Mouse (Mus musculus): ENCODE data around the gene Ifna12. TPM values are rescaled to one million over a fixed set of nuclear protein-coding genes. Genes with fewer than 3 reads are reported as not detected.
"Not testable (repeated sequence)": the region's sequence is repeated elsewhere in the genome, so short reads cannot be mapped to it uniquely, and the experiment has no call there.

Ifna12 gene
- not detected in 2 replicates for polyA plus RNA-seq (2016; fragmentation: Nextera tagmentation; extraction: Ambion mirVana)

DNA sequence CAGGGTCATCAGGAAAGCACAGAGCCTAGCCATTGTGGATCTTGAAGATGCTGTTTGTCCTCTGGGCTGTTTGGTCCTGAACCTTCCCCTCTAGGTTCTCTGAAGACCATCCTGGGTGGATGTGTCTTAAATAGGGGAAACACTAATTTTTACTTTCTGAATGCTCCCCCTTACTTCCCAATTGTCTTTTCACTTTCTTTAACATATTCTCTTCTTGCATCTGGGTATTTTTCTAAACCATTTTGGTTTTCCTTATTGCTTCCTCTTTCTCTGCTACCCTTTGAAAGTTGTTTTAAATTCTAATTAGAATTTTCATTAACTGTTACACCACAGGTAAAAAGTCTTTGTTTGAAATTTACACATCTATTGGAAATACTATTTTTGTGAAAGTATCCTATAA is at the start of gene Ifna12:
Gene Ifna12 (minus strand): TSS at position 101 of the 400 bp plus-strand sequence.
- H3K36me3 ChIP-seq (replicated peaks), result no peaks in the 10 kb centered on the region
- no peak for DNase-seq (ENCODE audit: extremely low spot score, low spot score)

DNA sequence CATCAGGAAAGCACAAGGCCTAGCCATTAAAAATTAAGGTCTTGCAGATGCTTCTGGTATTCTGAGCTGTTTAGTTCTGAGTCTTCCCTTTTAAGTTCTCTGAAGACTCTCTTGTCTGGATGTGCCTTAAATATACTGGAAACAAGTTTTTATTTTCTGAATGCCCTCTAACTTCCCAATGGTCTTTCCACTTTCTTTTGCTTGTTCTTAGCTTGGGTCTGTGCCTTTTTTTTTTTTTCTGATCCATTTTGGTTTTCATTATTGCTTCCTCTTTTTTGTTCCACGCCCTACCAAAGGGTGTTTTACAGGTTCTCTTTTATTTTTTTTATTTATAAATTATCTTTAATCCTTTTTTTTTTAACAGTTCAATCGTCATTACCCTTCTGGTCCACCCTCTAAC is 41.2 kb upstream of the Ifna12 start, which contains the start of gene Ifna13:
Gene Ifna13 (minus strand): TSS at position 101 of the 400 bp plus-strand sequence.
- Histone ChIP-seq H3K9me3 (no peaks in the 10 kb centered on the region), H3K4me3 (no peak within 1 kb of the TSS), H3K36me3 (replicated peaks) (no peaks in the 10 kb centered on the region), H3K4me1 (no peaks in the 10 kb centered on the region), H3K27me3 (ENCODE audit: poor library complexity, severe bottlenecking) (no peaks in the 10 kb centered on the region), H3K27ac (no peak within 1 kb of the TSS)
- DNase-seq (ENCODE audit: extremely low spot score, low spot score), result no peak
- WGBS, result 61% methylated on average over 2 of the region's 2 CpGs

More for the DNA sequence above, at the start of gene Ifna12:
- no peaks in the 10 kb centered on the region for H3K9me3 ChIP-seq
- no peaks in the 10 kb centered on the region for H3K4me1 ChIP-seq
- H3K4me3 ChIP-seq, result no peak within 1 kb of the TSS
- no peak within 1 kb of the TSS for H3K27ac ChIP-seq
- no peaks in the 10 kb centered on the region for H3K27me3 ChIP-seq (ENCODE audit: poor library complexity, severe bottlenecking)

DNA sequence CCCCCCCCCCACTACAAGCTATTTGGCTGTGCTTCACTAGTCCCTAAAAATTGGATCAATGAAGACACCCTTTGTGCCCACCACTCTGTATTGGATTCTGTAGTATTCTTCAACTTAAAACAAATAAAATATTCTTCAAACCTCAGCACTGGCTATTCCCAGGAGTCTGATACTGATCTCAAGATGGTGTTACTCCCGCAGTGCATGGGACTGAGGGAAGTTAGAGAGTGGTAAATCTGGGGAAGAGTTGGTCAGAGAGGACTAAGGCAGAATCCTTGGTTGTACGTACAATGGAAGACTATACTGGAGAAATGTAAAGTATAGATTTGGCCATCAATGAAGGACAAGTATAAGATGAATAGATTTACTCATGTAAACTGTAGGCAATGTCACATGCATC is 39.4 kb upstream of the Ifna12 start:
- Histone ChIP-seq H3K4me1 (no peaks in the 10 kb centered on the region), H3K4me3 (no peak overlapping the region), H3K36me3 (replicated peaks) (no peaks in the 10 kb centered on the region), H3K27me3 (ENCODE audit: poor library complexity, severe bottlenecking) (no peaks in the 10 kb centered on the region), H3K9me3 (no peaks in the 10 kb centered on the region), H3K27ac (no peak overlapping the region)
- no peak for DNase-seq (ENCODE audit: extremely low spot score, low spot score)
- WGBS, result 49% methylated on average over 2 of the region's 2 CpGs

DNA sequence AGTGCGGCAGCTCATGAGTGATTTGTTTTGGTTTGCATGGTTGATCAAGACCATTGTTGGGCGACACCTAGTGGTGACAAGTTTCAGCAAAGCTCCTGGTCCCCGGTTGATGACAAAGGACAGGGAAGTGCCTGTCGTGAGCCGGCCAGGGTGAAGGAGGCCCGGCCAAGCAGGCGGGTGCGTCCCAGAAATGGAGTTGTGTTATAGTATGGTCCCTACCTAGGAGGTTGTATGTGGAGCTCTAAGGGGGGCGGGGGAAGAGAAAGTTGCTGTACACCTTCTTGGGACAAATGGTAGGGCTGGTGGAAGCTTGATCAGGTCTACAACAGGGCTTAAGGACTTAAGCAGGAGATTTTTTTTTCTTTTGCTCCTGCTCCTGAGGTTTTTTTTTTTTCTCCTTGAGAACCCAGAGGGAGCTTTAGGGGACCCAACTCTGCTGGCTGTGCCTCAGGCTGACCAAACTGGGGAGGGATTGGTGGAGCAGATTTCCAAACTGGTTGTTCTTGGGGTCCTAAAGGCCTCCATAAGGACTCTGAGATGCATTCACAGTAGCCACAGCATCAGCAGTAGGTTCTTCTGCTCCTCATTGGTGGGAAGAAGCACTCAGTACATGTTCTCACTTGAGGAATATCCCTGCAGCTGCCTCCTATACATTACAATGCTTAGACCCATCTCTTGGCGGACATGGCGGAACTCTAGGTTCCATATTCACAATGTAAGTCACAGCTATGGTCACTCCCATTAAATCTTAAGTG is 38.1 kb upstream of the Ifna12 start:
- H3K36me3 ChIP-seq (replicated peaks), result no peaks in the 10 kb centered on the region
- H3K4me3 ChIP-seq, result peak overlapping the region; percentile 37
- H3K4me1 ChIP-seq, result no peaks in the 10 kb centered on the region
- H3K27me3 ChIP-seq (ENCODE audit: poor library complexity, severe bottlenecking), result no peaks in the 10 kb centered on the region
- no peaks in the 10 kb centered on the region for H3K9me3 ChIP-seq
- H3K27ac ChIP-seq, result no peak overlapping the region
- WGBS, result 29% methylated on average over 11 of the region's 11 CpGs
- DNase-seq (ENCODE audit: extremely low spot score, low spot score), result peak; percentile 89

DNA sequence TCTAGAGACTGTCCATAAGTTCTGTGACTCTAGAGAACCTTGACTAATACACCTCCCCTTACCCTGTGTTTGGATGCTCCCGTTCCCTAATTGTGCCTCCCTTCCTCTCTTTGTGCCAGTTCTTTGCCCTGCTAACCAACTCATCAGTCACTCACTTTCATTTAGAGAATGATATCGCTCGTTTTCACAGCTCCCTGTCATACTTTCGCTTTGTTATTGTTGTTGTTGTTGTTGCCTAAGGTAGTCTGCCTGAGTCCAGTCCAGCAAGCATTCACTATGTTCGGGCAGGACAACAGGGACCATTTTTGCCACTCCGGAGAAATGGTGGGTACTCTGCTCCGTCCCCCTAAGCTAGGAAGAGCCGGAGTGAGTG is 37.5 kb upstream of the Ifna12 start:
- H3K4me3 ChIP-seq, result peak overlapping the region; percentile 37
- no peaks in the 10 kb centered on the region for H3K36me3 ChIP-seq (replicated peaks)
- no peaks in the 10 kb centered on the region for H3K9me3 ChIP-seq
- DNase-seq (ENCODE audit: extremely low spot score, low spot score), result no peak
- 74% methylated on average over 8 of the region's 8 CpGs for WGBS
- H3K27ac ChIP-seq, result no peak overlapping the region
- H3K4me1 ChIP-seq, result no peaks in the 10 kb centered on the region
- no peaks in the 10 kb centered on the region for H3K27me3 ChIP-seq (ENCODE audit: poor library complexity, severe bottlenecking)

DNA sequence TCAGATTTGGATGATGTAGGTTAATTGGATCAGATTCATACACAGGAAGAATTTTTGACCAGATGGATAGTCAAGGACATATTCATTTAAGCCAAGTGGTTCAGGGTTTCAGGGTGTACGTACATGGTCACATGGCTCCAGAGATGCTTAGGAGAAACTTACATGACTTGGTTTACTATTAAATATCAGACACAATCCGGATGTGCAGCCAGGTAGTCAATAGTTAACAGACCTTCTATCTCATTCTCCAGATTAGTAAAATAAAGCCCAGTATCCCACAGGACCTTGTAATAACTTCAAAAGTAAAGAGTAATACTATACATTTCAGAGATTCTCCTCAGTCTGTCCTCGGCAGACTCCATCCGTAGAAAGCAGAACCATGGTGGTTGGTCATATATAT is 31.1 kb upstream of the Ifna12 start, which contains the start of gene C87499:
Gene C87499 (minus strand): TSS at position 101 of the 400 bp plus-strand sequence.
- Histone ChIP-seq H3K36me3 (replicated peaks) (no peaks in the 10 kb centered on the region), H3K9me3 (no peaks in the 10 kb centered on the region), H3K27me3 (ENCODE audit: poor library complexity, severe bottlenecking) (no peaks in the 10 kb centered on the region), H3K27ac (no peak within 1 kb of the TSS), H3K4me3 (no peak within 1 kb of the TSS), H3K4me1 (no peaks in the 10 kb centered on the region)
- WGBS, result 89% methylated on average over 4 of the region's 4 CpGs
- DNase-seq (ENCODE audit: extremely low spot score, low spot score), result no peak

DNA sequence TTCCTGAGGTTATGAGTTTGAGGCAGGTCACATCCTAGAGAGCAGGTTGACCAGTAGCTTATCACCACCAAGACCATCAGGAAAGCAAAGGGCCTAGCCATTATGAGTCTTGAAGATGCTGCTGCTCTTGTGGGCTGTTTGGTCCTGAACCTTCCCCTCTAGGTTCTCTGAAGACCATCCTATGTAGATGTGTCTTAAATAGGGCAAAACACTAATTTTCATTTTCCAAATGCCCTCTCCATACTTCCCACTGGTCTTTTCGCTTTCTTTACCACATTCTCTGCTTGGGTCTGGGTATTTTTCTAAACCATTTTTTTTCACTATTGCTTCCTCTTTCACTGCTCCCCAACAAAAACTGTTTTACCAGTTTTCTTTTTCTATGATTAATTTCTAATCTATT is 10.9 kb downstream of the Ifna12 start, which contains the start of gene Ifna9:
Gene Ifna9 (minus strand): TSS at position 101 of the 400 bp plus-strand sequence.
- no peak for DNase-seq (ENCODE audit: extremely low spot score, low spot score)
- Histone ChIP-seq H3K4me3 (no peak within 1 kb of the TSS), H3K36me3 (replicated peaks) (no peaks in the 10 kb centered on the region), H3K27me3 (ENCODE audit: poor library complexity, severe bottlenecking) (no peaks in the 10 kb centered on the region), H3K4me1 (no peaks in the 10 kb centered on the region), H3K27ac (no peak within 1 kb of the TSS), H3K9me3 (no peaks in the 10 kb centered on the region)
- WGBS, result 88% methylated on average over 1 of the region's 1 CpGs

DNA sequence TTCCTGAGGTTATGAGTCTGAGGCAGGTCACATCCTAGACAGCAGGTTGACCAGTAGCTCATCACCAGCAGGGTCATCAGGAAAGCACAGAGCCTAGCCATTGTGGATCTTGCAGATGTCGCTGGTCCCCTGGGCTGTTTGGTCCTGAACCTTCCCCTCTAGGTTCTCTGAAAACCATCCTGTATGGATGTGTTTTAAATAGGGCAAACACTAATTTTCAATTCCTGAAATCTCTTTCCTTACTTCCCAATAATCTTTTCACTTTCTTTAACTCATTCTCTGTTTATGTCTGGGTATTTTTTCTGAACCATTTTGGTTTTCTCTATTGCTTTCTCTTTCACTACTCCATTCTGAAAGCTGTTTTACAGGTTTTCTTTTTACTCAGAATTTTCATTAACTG is 31.5 kb downstream of the Ifna12 start, which contains the start of gene Ifna14:
Gene Ifna14 (minus strand): TSS at position 101 of the 400 bp plus-strand sequence.
- Histone ChIP-seq H3K4me3 (no peak within 1 kb of the TSS), H3K36me3 (replicated peaks) (no peaks in the 10 kb centered on the region), H3K9me3 (no peaks in the 10 kb centered on the region), H3K27ac (no peak within 1 kb of the TSS), H3K4me1 (no peaks in the 10 kb centered on the region), H3K27me3 (ENCODE audit: poor library complexity, severe bottlenecking) (no peaks in the 10 kb centered on the region)
- DNase-seq (ENCODE audit: extremely low spot score, low spot score), result no peak
- WGBS, result 84% methylated on average over 1 of the region's 1 CpGs

DNA sequence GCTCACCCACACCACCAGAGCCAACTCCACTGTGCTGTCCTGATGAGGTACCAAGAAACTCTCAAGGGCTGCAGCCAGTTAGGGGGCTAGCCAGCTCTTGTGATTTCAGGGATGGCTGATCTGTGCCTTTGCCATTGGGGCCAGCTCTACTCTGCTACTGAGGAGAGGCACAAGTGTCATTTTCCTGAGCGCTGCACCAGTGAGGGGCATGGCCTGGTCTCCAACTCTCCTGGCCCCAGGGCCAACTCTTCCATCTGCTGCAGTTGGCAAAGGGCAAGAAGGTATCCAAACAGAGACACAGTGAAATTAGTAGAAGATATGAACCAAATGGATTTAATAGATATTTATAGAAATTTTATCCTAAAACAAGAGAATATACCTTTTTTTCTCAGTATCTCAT is 41.4 kb downstream of the Ifna12 start:
- H3K36me3 ChIP-seq (replicated peaks), result no peaks in the 10 kb centered on the region
- DNase-seq (ENCODE audit: extremely low spot score, low spot score), result no peak
- H3K4me1 ChIP-seq, result no peaks in the 10 kb centered on the region
- H3K4me3 ChIP-seq, result no peak overlapping the region
- no peaks in the 10 kb centered on the region for H3K9me3 ChIP-seq
- WGBS, result 97% methylated on average over 1 of the region's 1 CpGs
- H3K27me3 ChIP-seq (ENCODE audit: poor library complexity, severe bottlenecking), result no peaks in the 10 kb centered on the region
- no peak overlapping the region for H3K27ac ChIP-seq

DNA sequence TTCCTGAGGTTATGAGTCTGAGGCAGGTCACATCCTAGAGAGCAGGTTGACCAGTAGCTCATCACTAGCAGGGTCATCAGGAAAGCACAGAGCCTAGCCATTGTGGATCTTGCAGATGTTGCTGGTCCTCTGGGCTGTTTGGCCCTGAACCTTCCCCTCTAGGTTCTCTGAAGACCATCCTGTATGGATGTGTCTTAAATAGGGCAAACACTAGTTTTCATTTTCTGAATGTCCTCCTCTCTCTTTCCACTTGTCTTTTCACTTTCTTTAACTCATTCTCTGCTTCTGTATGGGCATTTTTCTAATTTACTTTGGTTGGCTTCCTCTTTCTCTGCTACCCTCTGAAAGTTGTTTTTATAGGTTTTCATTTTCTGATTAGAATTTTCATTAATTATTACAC is 45.0 kb downstream of the Ifna12 start, which contains the start of gene Ifna15:
Gene Ifna15 (minus strand): TSS at position 101 of the 400 bp plus-strand sequence.
- H3K27me3 ChIP-seq (ENCODE audit: poor library complexity, severe bottlenecking); DNase-seq (ENCODE audit: extremely low spot score, low spot score); H3K36me3 ChIP-seq (replicated peaks); H3K9me3 ChIP-seq; H3K27ac ChIP-seq; H3K4me1 ChIP-seq; H3K4me3 ChIP-seq: not testable (repeated sequence)

Other genes with a start within 250 kb of the Ifna12 start
- gene Hacd4, start 164.4 kb downstream of the Ifna12 start, polyA plus RNA-seq (2016; fragmentation: Nextera tagmentation; extraction: Ambion mirVana), result 2.5 and 3.2 TPM in 2 replicates
- not detected in 2 replicates for gene Ifnb1, start 80.6 kb downstream of the Ifna12 start, polyA plus RNA-seq (2016; fragmentation: Nextera tagmentation; extraction: Ambion mirVana)
- not detected in 2 replicates for gene Ifna15, start 45.1 kb downstream of the Ifna12 start, polyA plus RNA-seq (2016; fragmentation: Nextera tagmentation; extraction: Ambion mirVana)
- gene Ifna14, start 31.6 kb downstream of the Ifna12 start, polyA plus RNA-seq (2016; fragmentation: Nextera tagmentation; extraction: Ambion mirVana), result not detected in 2 replicates
- not detected in 2 replicates for gene Ifna9, start 11.0 kb downstream of the Ifna12 start, polyA plus RNA-seq (2016; fragmentation: Nextera tagmentation; extraction: Ambion mirVana)
- not detected in 2 replicates for gene C87499, start 31.0 kb upstream of the Ifna12 start, polyA plus RNA-seq (2016; fragmentation: Nextera tagmentation; extraction: Ambion mirVana)
- gene Ifna13, start 41.1 kb upstream of the Ifna12 start, polyA plus RNA-seq (2016; fragmentation: Nextera tagmentation; extraction: Ambion mirVana), result not detected in 2 replicates
- not detected in 2 replicates for gene Ifna16, start 73.5 kb upstream of the Ifna12 start, polyA plus RNA-seq (2016; fragmentation: Nextera tagmentation; extraction: Ambion mirVana)
- not detected in 2 replicates for gene Ifna2, start 80.5 kb upstream of the Ifna12 start, polyA plus RNA-seq (2016; fragmentation: Nextera tagmentation; extraction: Ambion mirVana)
- gene Ifnab, start 88.0 kb upstream of the Ifna12 start, polyA plus RNA-seq (2016; fragmentation: Nextera tagmentation; extraction: Ambion mirVana), result not detected in 2 replicates
- gene Gm26566, start 118.4 kb upstream of the Ifna12 start, polyA plus RNA-seq (2016; fragmentation: Nextera tagmentation; extraction: Ambion mirVana), result 0.84 and 1.1 TPM in 2 replicates
- 98.4 and 103 TPM in 2 replicates for gene Klhl9, start 119.1 kb upstream of the Ifna12 start, polyA plus RNA-seq (2016; fragmentation: Nextera tagmentation; extraction: Ambion mirVana)
- not detected in 2 replicates for gene Gm13271, start 151.5 kb upstream of the Ifna12 start, polyA plus RNA-seq (2016; fragmentation: Nextera tagmentation; extraction: Ambion mirVana)
- 0.35 and 0.49 TPM in 2 replicates for gene Gm13283, start 156.7 kb upstream of the Ifna12 start, polyA plus RNA-seq (2016; fragmentation: Nextera tagmentation; extraction: Ambion mirVana)
- gene Gm13290, start 170.5 kb upstream of the Ifna12 start, polyA plus RNA-seq (2016; fragmentation: Nextera tagmentation; extraction: Ambion mirVana), result 0.76 TPM in 1 of 2 replicates, not detected in the other
- not detected in 2 replicates for gene Gm13289, start 173.5 kb upstream of the Ifna12 start, polyA plus RNA-seq (2016; fragmentation: Nextera tagmentation; extraction: Ambion mirVana)
- gene Gm13272, start 176.5 kb upstream of the Ifna12 start, polyA plus RNA-seq (2016; fragmentation: Nextera tagmentation; extraction: Ambion mirVana), result not detected in 2 replicates
- not detected in 2 replicates for gene Ifnz, start 178.8 kb upstream of the Ifna12 start, polyA plus RNA-seq (2016; fragmentation: Nextera tagmentation; extraction: Ambion mirVana)
- gene Gm13276, start 182.3 kb upstream of the Ifna12 start, polyA plus RNA-seq (2016; fragmentation: Nextera tagmentation; extraction: Ambion mirVana), result not detected in 2 replicates
- gene Gm13277, start 185.3 kb upstream of the Ifna12 start, polyA plus RNA-seq (2016; fragmentation: Nextera tagmentation; extraction: Ambion mirVana), result not detected in 2 replicates
- not detected in 2 replicates for gene Gm13278, start 188.2 kb upstream of the Ifna12 start, polyA plus RNA-seq (2016; fragmentation: Nextera tagmentation; extraction: Ambion mirVana)
- gene Gm13275, start 191.1 kb upstream of the Ifna12 start, polyA plus RNA-seq (2016; fragmentation: Nextera tagmentation; extraction: Ambion mirVana), result not detected in 2 replicates
- not detected in 2 replicates for gene Gm13279, start 194.0 kb upstream of the Ifna12 start, polyA plus RNA-seq (2016; fragmentation: Nextera tagmentation; extraction: Ambion mirVana)
- gene Gm13285, start 196.3 kb upstream of the Ifna12 start, polyA plus RNA-seq (2016; fragmentation: Nextera tagmentation; extraction: Ambion mirVana), result 0.85 TPM in 1 of 2 replicates, not detected in the other
- gene Gm13287, start 199.9 kb upstream of the Ifna12 start, polyA plus RNA-seq (2016; fragmentation: Nextera tagmentation; extraction: Ambion mirVana), result not detected in 2 replicates
- 0.07 and 0.09 TPM in 2 replicates for gene Gm13288, start 202.2 kb upstream of the Ifna12 start, polyA plus RNA-seq (2016; fragmentation: Nextera tagmentation; extraction: Ambion mirVana)
- gene Ifna7, start 212.9 kb upstream of the Ifna12 start, polyA plus RNA-seq (2016; fragmentation: Nextera tagmentation; extraction: Ambion mirVana), result not detected in 2 replicates
- gene Ifna11, start 216.6 kb upstream of the Ifna12 start, polyA plus RNA-seq (2016; fragmentation: Nextera tagmentation; extraction: Ambion mirVana), result not detected in 2 replicates
- not detected in 2 replicates for gene Ifna6, start 224.0 kb upstream of the Ifna12 start, polyA plus RNA-seq (2016; fragmentation: Nextera tagmentation; extraction: Ambion mirVana)
- gene Ifna5, start 232.1 kb upstream of the Ifna12 start, polyA plus RNA-seq (2016; fragmentation: Nextera tagmentation; extraction: Ambion mirVana), result not detected in 2 replicates
- gene Ifna4, start 238.5 kb upstream of the Ifna12 start, polyA plus RNA-seq (2016; fragmentation: Nextera tagmentation; extraction: Ambion mirVana), result not detected in 2 replicates
- not detected in 2 replicates for gene Ifna1, start 246.7 kb upstream of the Ifna12 start, polyA plus RNA-seq (2016; fragmentation: Nextera tagmentation; extraction: Ambion mirVana)

Measured in forebrain, embryonic 10.5 days (tissue).